Mouse (Mus musculus) embryonic fibroblast, embryonic 13.5 days (primary cell): ENCODE results near the gene Psme2.

Experiments
- CTCF ChIP-seq: IDR thresholded peaks from 2 replicates; pipeline ENCODE4 v1.5.1; 2011; ENCODE audit warnings: mild to moderate bottlenecking, control low read depth, low read length, moderate library complexity, borderline replicate concordance; ENCODE audit not compliant: insufficient read depth
- POLR2A ChIP-seq: IDR thresholded peaks from 2 replicates; pipeline ENCODE4 v1.6.1; 2011; ENCODE audit warnings: low read depth, mild to moderate bottlenecking, control low read depth, low read length, moderate library complexity

GRCm38 (mm10) chr14:55605743-55606459 lies 15.0 kb upstream of the Psme2 start:
- no peak for TF ChIP-seq POLR2A
- no peak for TF ChIP-seq CTCF
